Mouse (Mus musculus): ENCODE results near the gene Palb2. TPM values are rescaled to one million over a fixed set of nuclear protein-coding genes. Genes with fewer than 3 reads are reported as not detected.
A peak's percentile ranks its signal among the peaks of the same experiment; 100 is the strongest.
"Not testable (repeated sequence)": the region's sequence is repeated elsewhere in the genome, so short reads cannot be mapped to it uniquely, and the experiment has no call there.

The Palb2 gene
- polyA plus RNA-seq, 1 experiment from 2014 or later: 13.5 TPM

GRCm38 (mm10) chr7:122137071-122137470 is 4.3 kb upstream of the Palb2 start:
- H3K4me2 ChIP-seq (replicated peaks): no peak overlapping the region
- ATAC-seq (ENCODE audit: low FRiP score, low read depth): no peak
- no peak overlapping the region for H3K9ac ChIP-seq

GRCm38 (mm10) chr7:122135070-122135469 is 2.3 kb upstream of the Palb2 start:
- ATAC-seq (ENCODE audit: low FRiP score, low read depth): no peak
- H3K4me1 ChIP-seq: peaks cover 10% of the 10 kb centered on the region
- no peak overlapping the region for H3K4me2 ChIP-seq (replicated peaks)
- 74% methylated on average over 10 of the region's 10 CpGs for WGBS
- no peak overlapping the region for H3K9ac ChIP-seq
- no peak overlapping the region for H3K27ac ChIP-seq
- peaks cover 47% of the 10 kb centered on the region for H3K36me3 ChIP-seq
- H3K4me3 ChIP-seq: no peak overlapping the region
- H3K9me3 ChIP-seq: no peaks in the 10 kb centered on the region
- H3K27me3 ChIP-seq (replicated peaks): no peaks in the 10 kb centered on the region

More at GRCm38 (mm10) chr7:122137071-122137470, 4.3 kb upstream of the Palb2 start:
- peaks cover 67% of the 10 kb centered on the region for H3K36me3 ChIP-seq
- no peaks in the 10 kb centered on the region for H3K27me3 ChIP-seq (replicated peaks)
- H3K4me1 ChIP-seq: peaks cover 9% of the 10 kb centered on the region
- no peak overlapping the region for H3K27ac ChIP-seq
- H3K9me3 ChIP-seq: no peaks in the 10 kb centered on the region
- no peak overlapping the region for H3K4me3 ChIP-seq

- H3K9ac ChIP-seq: peak overlapping the region; percentile 72
- no peak; the same call in 1 of the 2 replicates for ATAC-seq (ENCODE audit: low FRiP score, low read depth)
- H3K4me2 ChIP-seq (replicated peaks): peak overlapping the region; percentile 84
- 19% methylated on average over 8 of the region's 8 CpGs for WGBS
- peak overlapping the region; percentile 83 for H3K4me3 ChIP-seq
- peaks cover 10% of the 10 kb centered on the region for H3K4me1 ChIP-seq
- no peaks in the 10 kb centered on the region for H3K9me3 ChIP-seq
- H3K27ac ChIP-seq: no peak overlapping the region
- H3K27me3 ChIP-seq (replicated peaks): no peaks in the 10 kb centered on the region
- peaks cover 33% of the 10 kb centered on the region for H3K36me3 ChIP-seq
Measured at GRCm38 (mm10) chr7:122133338-122133625, 497 bp upstream of the Palb2 start.

- Histone ChIP-seq H3K9ac (no peak overlapping the region), H3K27ac (no peak overlapping the region)
Measured at GRCm38 (mm10) chr7:122131834-122132233, 951 bp downstream of the Palb2 start.

GRCm38 (mm10) chr7:122126946-122127345 is 5.8 kb downstream of the Palb2 start:
- no peaks in the 10 kb centered on the region for H3K9me3 ChIP-seq
- H3K9ac ChIP-seq: no peak overlapping the region
- H3K36me3 ChIP-seq: peaks cover 43% of the 10 kb centered on the region
- H3K4me3 ChIP-seq: no peak overlapping the region
- 95% methylated on average over 11 of the region's 11 CpGs for WGBS
- H3K4me1 ChIP-seq: no peaks in the 10 kb centered on the region; the same call in 1 of the 2 replicates
- H3K27ac ChIP-seq: no peak overlapping the region
- ATAC-seq (ENCODE audit: low FRiP score, low read depth): no peak
- H3K27me3 ChIP-seq (replicated peaks): no peaks in the 10 kb centered on the region
- no peak overlapping the region for H3K4me2 ChIP-seq (replicated peaks)

More at GRCm38 (mm10) chr7:122131834-122132233, 951 bp downstream of the Palb2 start:
- peak overlapping the region; percentile 84 for H3K4me2 ChIP-seq (replicated peaks)
- peaks cover 10% of the 10 kb centered on the region for H3K4me1 ChIP-seq
- H3K4me3 ChIP-seq: peak overlapping the region; percentile 83
- ATAC-seq (ENCODE audit: low FRiP score, low read depth): no peak
- H3K9me3 ChIP-seq: no peaks in the 10 kb centered on the region
- H3K36me3 ChIP-seq: peaks cover 35% of the 10 kb centered on the region
- no peaks in the 10 kb centered on the region for H3K27me3 ChIP-seq (replicated peaks)

GRCm38 (mm10) chr7:122125636-122126035 is 7.1 kb downstream of the Palb2 start:
- no peaks in the 10 kb centered on the region for H3K27me3 ChIP-seq (replicated peaks)
- H3K9ac ChIP-seq: no peak overlapping the region
- H3K4me1 ChIP-seq: no peaks in the 10 kb centered on the region
- peaks cover 49% of the 10 kb centered on the region for H3K36me3 ChIP-seq
- H3K4me3 ChIP-seq: no peak overlapping the region
- 76% methylated on average over 8 of the region's 8 CpGs for whole genome bisulfite sequencing
- no peaks in the 10 kb centered on the region for H3K9me3 ChIP-seq
- no peak for ATAC-seq (ENCODE audit: low FRiP score, low read depth)
- no peak overlapping the region for H3K4me2 ChIP-seq (replicated peaks)
- no peak overlapping the region for H3K27ac ChIP-seq

GRCm38 (mm10) chr7:122123518-122123917 is 9.3 kb downstream of the Palb2 start:
- H3K36me3 ChIP-seq: peaks cover 54% of the 10 kb centered on the region
- WGBS: 89% methylated on average over 4 of the region's 4 CpGs

GRCm38 (mm10) chr7:122108206-122108605 is 24.6 kb downstream of the Palb2 start:
- Histone ChIP-seq H3K4me2 (replicated peaks) (no peak overlapping the region), H3K27me3 (replicated peaks) (no peaks in the 10 kb centered on the region), H3K27ac (no peak overlapping the region), H3K9ac (no peak overlapping the region), H3K4me3 (no peak overlapping the region), H3K36me3 (peaks cover 17% of the 10 kb centered on the region), H3K9me3 (no peaks in the 10 kb centered on the region), H3K4me1 (no peaks in the 10 kb centered on the region)
- ATAC-seq (ENCODE audit: low FRiP score, low read depth): no peak
- 95% methylated on average over 6 of the region's 6 CpGs for WGBS

More at GRCm38 (mm10) chr7:122123518-122123917, 9.3 kb downstream of the Palb2 start:
- no peaks in the 10 kb centered on the region for H3K9me3 ChIP-seq
- H3K27ac ChIP-seq: no peak overlapping the region
- H3K4me2 ChIP-seq (replicated peaks): no peak overlapping the region
- ATAC-seq (ENCODE audit: low FRiP score, low read depth): no peak
- no peaks in the 10 kb centered on the region for H3K4me1 ChIP-seq
- H3K27me3 ChIP-seq (replicated peaks): no peaks in the 10 kb centered on the region
- no peak overlapping the region for H3K4me3 ChIP-seq
- no peak overlapping the region for H3K9ac ChIP-seq

- Histone ChIP-seq H3K4me3 (peak within 1 kb of the TSS; percentile 82), H3K36me3 (peaks cover 8% of the 10 kb centered on the region), H3K27me3 (replicated peaks) (no peaks in the 10 kb centered on the region), H3K4me1 (peaks cover 8% of the 10 kb centered on the region), H3K9ac (peak within 1 kb of the TSS; percentile 84), H3K27ac (no peak within 1 kb of the TSS), H3K4me2 (replicated peaks) (peak within 1 kb of the TSS; percentile 80), H3K9me3 (no peaks in the 10 kb centered on the region)
- under 1% methylated on average over 34 of the region's 43 CpGs for WGBS
- peak; percentile 96 for ATAC-seq (ENCODE audit: low FRiP score, low read depth)
Measured at GRCm38 (mm10) chr7:122101747-122102244, 31.0 kb downstream of the Palb2 start, which contains the start of gene Ndufab1. Gene Ndufab1, minus strand, starts transcription at chr7:122101886.

- Histone ChIP-seq H3K36me3 (peaks cover 11% of the 10 kb centered on the region), H3K4me2 (replicated peaks) (peak overlapping the region; percentile 80), H3K4me3 (peak overlapping the region; percentile 82), H3K9ac (peak overlapping the region; percentile 84)
- peak; percentile 65 for ATAC-seq (ENCODE audit: low FRiP score, low read depth)
- not testable (repeated sequence) for H3K4me1 ChIP-seq; H3K27me3 ChIP-seq (replicated peaks); H3K9me3 ChIP-seq; H3K27ac ChIP-seq
- 7% methylated on average over 28 of the region's 28 CpGs for WGBS
Measured at GRCm38 (mm10) chr7:122101014-122101746, 31.6 kb downstream of the Palb2 start.

- no peak for ATAC-seq (ENCODE audit: low FRiP score, low read depth)
- H3K9me3 ChIP-seq: no peaks in the 10 kb centered on the region
- H3K4me3 ChIP-seq: no peak overlapping the region
- no peaks in the 10 kb centered on the region for H3K27me3 ChIP-seq (replicated peaks)
- WGBS: 78% methylated on average over 4 of the region's 4 CpGs
- no peak overlapping the region for H3K9ac ChIP-seq
- H3K4me2 ChIP-seq (replicated peaks): no peak overlapping the region
- no peak overlapping the region for H3K27ac ChIP-seq
- H3K36me3 ChIP-seq: peaks cover 30% of the 10 kb centered on the region
- H3K4me1 ChIP-seq: peaks cover 8% of the 10 kb centered on the region
Measured at GRCm38 (mm10) chr7:122099222-122099621, 33.6 kb downstream of the Palb2 start.

GRCm38 (mm10) chr7:122098009-122098408 is 34.8 kb downstream of the Palb2 start:
- Histone ChIP-seq H3K9ac (no peak overlapping the region), H3K27me3 (replicated peaks) (no peaks in the 10 kb centered on the region), H3K4me3 (no peak overlapping the region), H3K4me1 (peaks cover 8% of the 10 kb centered on the region), H3K9me3 (no peaks in the 10 kb centered on the region), H3K4me2 (replicated peaks) (no peak overlapping the region), H3K36me3 (peaks cover 40% of the 10 kb centered on the region), H3K27ac (no peak overlapping the region)
- 95% methylated on average over 3 of the region's 3 CpGs for WGBS
- no peak for ATAC-seq (ENCODE audit: low FRiP score, low read depth)
